Mouse (Mus musculus) kidney, adult 2 months (tissue): Measurements from ENCODE around the gene Tbxa2r.

Source experiments
- CTCF ChIP-seq: fragments of 200-500 bp; conservative IDR thresholded peaks from 2 replicates; pipeline ENCODE4 v1.5.1; 2011; ENCODE audit warnings: low read depth, mild to moderate bottlenecking, control low read depth, low read length, moderate library complexity, mixed read lengths; ENCODE audit not compliant: insufficient read depth, insufficient read length
- POLR2A ChIP-seq: fragments of 200-500 bp; IDR thresholded peaks from one replicate; pipeline ENCODE4 v1.6.1; 2011; ENCODE audit warnings: low read depth, low read length, control low read depth

DNA sequence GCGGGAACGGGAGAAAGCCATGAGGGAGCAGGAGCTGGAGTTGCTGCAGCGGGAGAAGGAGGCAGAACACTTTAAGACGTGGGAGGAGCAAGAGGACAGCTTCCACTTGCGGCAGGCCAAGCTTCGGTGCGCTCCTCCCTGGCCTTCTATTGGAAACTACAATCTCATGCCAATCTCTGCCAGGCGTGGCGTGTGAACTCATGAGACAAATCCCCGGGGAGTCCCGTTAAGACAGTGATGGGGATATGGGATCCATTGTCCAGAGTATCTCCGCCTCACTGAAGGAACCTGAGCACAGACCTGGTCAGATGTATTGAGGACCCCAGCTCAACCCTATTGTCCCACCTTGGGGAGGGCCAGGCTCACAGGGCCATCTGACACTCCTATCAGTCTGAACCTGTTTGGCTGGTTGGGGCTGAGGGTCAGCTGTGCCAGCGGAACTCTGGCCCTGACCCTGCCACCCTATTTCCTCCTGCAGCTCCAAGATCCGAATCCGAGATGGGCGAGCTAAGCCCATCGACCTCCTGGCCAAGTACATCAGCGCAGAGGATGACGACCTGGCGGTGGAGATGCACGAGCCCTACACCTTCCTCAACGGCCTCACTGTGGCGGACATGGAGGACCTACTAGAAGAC, 5.3 kb upstream of the Tbxa2r start:
- no peak for TF ChIP-seq CTCF
- no peak for TF ChIP-seq POLR2A
